Mouse (Mus musculus): Measurements from ENCODE around the gene Dlgap4.

DNA sequence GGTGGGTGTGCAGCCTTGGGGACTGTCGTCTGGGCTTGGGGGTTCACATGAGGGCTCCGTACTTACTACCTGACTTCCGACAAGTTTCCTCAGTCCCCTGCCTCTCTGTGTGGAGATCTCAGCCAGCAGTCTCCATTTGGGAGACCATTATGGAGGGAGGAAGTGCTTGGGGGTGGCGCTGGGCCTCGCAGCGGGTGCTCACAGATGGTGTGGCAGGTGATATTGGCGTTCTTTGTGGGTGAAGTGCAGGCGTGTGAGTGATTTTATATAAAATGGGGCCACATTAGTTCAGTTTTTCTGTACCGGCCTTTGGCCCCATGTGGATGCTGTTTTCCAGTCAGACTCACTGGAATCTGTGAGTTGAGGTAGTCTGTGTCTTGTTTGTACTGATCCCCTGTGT is 12.6 kb downstream of the Dlgap4 start:
- TF ChIP-seq POLR2A (IDR thresholded peaks at IDR 0.05; ENCODE audit: insufficient read depth, low read depth, low read length), result no peak
- TF ChIP-seq CTCF (IDR thresholded peaks at IDR 0.05), result no peak
- no peak for TF ChIP-seq EP300 (IDR thresholded peaks at IDR 0.05; ENCODE audit: insufficient read depth, low read depth, low read length)
